Mouse (Mus musculus) lung, adult 18-20 months (tissue): Measurements from ENCODE around the gene Foxo1.

Source experiments
- DNase-seq, 2 experiments: peaks; one replicate each; pipeline ENCODE4 v3.0.0; 2022; ENCODE audit warnings: mixed read lengths in 2 of 2

The Foxo1 gene

GRCm38 (mm10) chr3:52268737-52269513 lies 789 bp downstream of the Foxo1 start:
- DNase-seq: peak; percentile 27 to 49

GRCm38 (mm10) chr3:52269514-52270351 lies 1.6 kb downstream of the Foxo1 start:
- peak; percentile 86 to 89 for DNase-seq

- no peak for DNase-seq
Observed at GRCm38 (mm10) chr3:52270511-52270910, 2.4 kb downstream of the Foxo1 start.

- DNase-seq: no peak
Observed at GRCm38 (mm10) chr3:52271376-52271775, 3.2 kb downstream of the Foxo1 start.

DNA sequence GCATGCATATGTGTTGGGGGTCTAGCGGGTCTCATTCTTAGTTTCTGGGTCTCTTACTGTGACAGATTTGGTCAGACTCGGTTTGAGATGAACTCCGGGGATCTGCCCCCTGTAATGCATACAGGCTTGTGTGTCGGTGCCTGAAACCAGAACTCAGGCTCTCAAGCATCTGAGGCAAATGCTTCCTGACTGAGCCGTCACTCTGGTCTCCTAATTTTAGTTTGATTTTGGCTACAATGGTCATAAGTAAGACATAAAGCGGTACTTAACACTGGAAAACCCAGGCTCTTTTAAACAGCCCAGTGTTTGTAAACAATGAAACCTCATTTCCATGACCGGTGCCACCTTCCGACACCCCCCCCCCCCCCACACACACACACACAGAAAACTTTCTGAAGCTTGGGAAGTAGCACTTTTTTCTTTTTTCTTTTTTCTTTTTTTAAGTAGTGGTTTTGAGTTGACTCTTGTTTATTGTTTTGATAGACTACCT lies 4.3 kb downstream of the Foxo1 start:
- DNase-seq: no peak

GRCm38 (mm10) chr3:52274475-52274874 lies 6.3 kb downstream of the Foxo1 start:
- DNase-seq: no peak

GRCm38 (mm10) chr3:52275037-52275555 lies 7.0 kb downstream of the Foxo1 start:
- DNase-seq: no peak

DNA sequence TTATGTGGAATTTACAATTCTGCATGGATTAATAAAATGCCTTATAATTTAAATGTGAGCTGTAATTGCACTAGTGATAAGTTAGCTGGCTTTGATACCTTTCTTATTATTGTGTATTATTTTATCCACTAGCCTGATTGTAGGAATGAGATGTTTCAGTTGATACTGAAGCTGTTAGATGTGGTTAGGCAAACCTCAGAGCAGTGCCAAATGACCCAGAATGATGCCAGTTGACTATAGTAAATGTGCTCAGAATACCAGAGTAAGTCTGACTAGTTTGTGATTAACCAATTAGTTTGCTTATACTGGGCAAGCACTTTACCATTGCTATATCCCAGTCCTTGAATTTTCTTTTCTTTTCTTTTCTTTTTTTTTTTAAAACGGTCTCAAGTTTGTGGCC lies 12.5 kb downstream of the Foxo1 start:
- DNase-seq: no peak

DNA sequence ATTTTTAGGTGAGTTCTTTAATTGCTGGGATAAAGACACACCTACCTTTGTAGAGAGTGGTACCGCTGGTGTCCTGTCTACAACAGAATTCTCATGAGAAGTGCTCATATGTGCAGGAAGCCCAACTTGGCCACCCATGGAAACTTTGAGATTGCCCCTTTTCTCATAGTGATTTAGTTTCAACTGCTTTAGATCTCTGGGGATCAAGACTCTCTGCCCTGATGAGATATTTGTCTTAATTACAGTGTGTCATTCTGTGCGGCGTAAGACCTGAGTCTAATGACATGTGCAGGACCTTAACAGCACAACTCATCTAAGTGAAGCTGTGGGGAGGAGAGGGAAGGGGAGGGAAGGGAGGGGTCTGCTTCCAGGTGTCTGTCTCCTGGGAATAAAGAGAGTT lies 13.7 kb downstream of the Foxo1 start:
- DNase-seq: no peak

- no peak for DNase-seq
Observed at GRCm38 (mm10) chr3:52282369-52282768, 14.2 kb downstream of the Foxo1 start.

- DNase-seq: peak; percentile 37 to 48
Observed at GRCm38 (mm10) chr3:52283521-52283920, 15.4 kb downstream of the Foxo1 start.

- no peak for DNase-seq
Observed at GRCm38 (mm10) chr3:52290811-52291210, 22.7 kb downstream of the Foxo1 start.

DNA sequence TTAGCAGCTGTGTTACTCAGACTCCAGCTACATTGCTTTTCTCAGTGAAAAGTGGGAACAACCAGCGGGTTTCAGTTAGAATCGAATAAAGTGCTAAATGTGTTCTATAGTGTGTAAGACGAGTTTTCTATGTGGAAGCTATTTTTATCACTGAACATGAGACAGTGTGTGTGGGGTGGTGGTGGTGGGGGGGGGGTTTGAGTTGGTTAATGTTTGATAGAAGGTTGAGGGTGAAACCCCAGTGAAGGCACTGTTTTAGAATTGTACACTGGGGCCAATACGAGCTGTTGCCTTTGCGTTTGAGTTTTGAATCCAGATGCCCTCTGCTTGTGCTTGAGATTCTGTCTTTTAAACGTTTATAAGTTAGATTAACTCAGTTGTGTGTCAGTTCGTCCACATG lies 24.4 kb downstream of the Foxo1 start:
- DNase-seq: no peak

DNA sequence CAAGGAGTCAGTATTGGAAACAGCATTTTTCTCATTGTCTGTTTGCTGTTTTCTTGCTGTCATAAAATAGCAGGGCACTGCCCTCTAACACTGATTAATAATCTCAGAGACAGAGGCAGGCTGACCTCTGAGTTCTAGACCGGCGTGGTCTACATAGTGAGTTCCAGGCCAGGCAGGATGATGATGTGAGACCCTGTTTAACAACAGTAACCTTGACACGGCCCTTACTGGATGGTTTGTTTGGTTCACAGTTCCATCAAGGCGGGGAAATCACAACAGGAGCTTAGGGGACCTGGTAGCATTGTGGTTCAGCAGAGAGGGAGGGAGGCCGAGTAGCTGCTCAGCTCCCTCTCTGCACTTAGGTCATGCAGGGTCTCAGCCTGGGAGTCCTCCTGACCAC lies 25.8 kb downstream of the Foxo1 start:
- DNase-seq: no peak

- no peak for DNase-seq
Observed at GRCm38 (mm10) chr3:52295688-52296087, 27.6 kb downstream of the Foxo1 start.

DNA sequence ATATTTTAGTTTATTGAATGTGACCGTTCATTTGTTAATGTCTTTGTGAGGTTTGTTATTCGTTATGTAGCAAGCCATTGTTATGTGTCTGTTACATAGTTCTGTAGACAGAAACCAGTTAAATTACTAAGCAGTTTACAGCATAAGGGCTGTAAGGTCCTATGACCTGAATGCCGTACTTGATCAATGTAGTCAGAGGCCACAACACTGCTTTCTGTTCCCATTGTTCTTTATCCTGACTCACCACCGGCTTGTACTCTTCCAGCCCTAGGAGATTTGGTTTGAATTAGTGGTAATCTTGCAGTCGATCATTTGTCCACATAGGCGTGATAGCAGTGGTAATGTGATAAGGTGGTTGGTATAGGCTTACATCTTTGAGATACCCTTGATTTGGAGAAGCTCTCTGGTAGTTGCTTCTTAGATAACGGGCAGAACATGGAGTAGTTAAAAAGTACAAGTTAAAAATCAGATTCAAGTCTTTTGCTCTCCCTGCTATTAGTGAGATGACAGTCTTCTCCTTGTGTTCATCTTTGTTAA lies 28.2 kb downstream of the Foxo1 start:
- DNase-seq: no peak

- DNase-seq: no peak
Observed at GRCm38 (mm10) chr3:52297291-52298018, 29.3 kb downstream of the Foxo1 start.

GRCm38 (mm10) chr3:52298683-52299082 lies 30.5 kb downstream of the Foxo1 start:
- no peak for DNase-seq

GRCm38 (mm10) chr3:52299376-52299775 lies 31.2 kb downstream of the Foxo1 start:
- no peak for DNase-seq

GRCm38 (mm10) chr3:52300517-52300916 lies 32.4 kb downstream of the Foxo1 start:
- DNase-seq: no peak

- DNase-seq: no peak
Observed at GRCm38 (mm10) chr3:52303301-52303700, 35.2 kb downstream of the Foxo1 start.

GRCm38 (mm10) chr3:52308586-52309321 lies 40.6 kb downstream of the Foxo1 start:
- no peak for DNase-seq
